Mouse (Mus musculus) heart, adult 2 months (tissue): ENCODE measurements around the gene Vmn1r59.

Experiments
- CTCF ChIP-seq: fragments of 200-600 bp; IDR thresholded peaks from 2 replicates; pipeline ENCODE4 v1.8.1; 2022; ENCODE audit warnings: antibody characterized with exemption, mild to moderate bottlenecking, moderate library complexity
- POLR2A ChIP-seq: fragments of 200-500 bp; IDR thresholded peaks from 2 replicates; pipeline ENCODE4 v1.6.1; 2011; ENCODE audit warnings: mild to moderate bottlenecking, low read depth, low read length, control low read depth; ENCODE audit not compliant: insufficient read depth

GRCm38 (mm10) chr7:5456674-5457073 is at the start of gene Vmn1r59:
- TF ChIP-seq CTCF (no peak), POLR2A (no peak)
